Mouse (Mus musculus) limb, embryonic 15.5 days (tissue): ENCODE measurements around the gene 1700061G19Rik. TPM values are rescaled to one million over a fixed set of nuclear protein-coding genes. Genes with fewer than 3 reads are reported as not detected.

ENCODE experiments used
- ATAC-seq: fragments of 200-750 bp; cut with Nextera tagmentation; 2 replicates; pipeline ENCODE4 v1.8.0; 2017; ENCODE audit warnings: low read depth, moderate TSS enrichment; ENCODE audit not compliant: insufficient number of reproducible peaks, low FRiP score, low TSS enrichment
- H3K27ac ChIP-seq: fragments of 300-500 bp; sonication (generic); 2 replicates; pipeline ENCODE4 v1.5.1; 2015; ENCODE audit warnings: moderate library complexity, mild to moderate bottlenecking, inconsistent platforms
- H3K27me3 ChIP-seq: fragments of 300-500 bp; sonication (generic); 2 replicates; pipeline ENCODE4 v1.6.1; 2015; ENCODE audit warnings: inconsistent platforms
- H3K36me3 ChIP-seq: fragments of 300-500 bp; sonication (generic); 2 replicates; pipeline ENCODE4 v1.6.1; 2015; ENCODE audit warnings: inconsistent platforms
- H3K4me1 ChIP-seq: fragments of 300-500 bp; sonication (generic); 2 replicates; pipeline ENCODE4 v1.6.1; 2015; ENCODE audit warnings: inconsistent platforms
- H3K4me2 ChIP-seq: fragments of 300-500 bp; sonication (generic); 2 replicates; pipeline ENCODE4 v1.6.1; 2015; ENCODE audit warnings: mild to moderate bottlenecking, inconsistent platforms
- H3K4me3 ChIP-seq: fragments of 300-500 bp; sonication (generic); 2 replicates; pipeline ENCODE4 v1.5.1; 2015; ENCODE audit warnings: mild to moderate bottlenecking, inconsistent platforms
- H3K9ac ChIP-seq: fragments of 300-500 bp; sonication (generic); 2 replicates; pipeline ENCODE4 v1.6.1; 2015; ENCODE audit warnings: inconsistent platforms
- H3K9me3 ChIP-seq: fragments of 300-500 bp; sonication (generic); 2 replicates; pipeline ENCODE4 v1.6.1; 2016; ENCODE audit warnings: inconsistent platforms
- whole genome bisulfite sequencing: fragments of 180-500 bp; shearing (Covaris S2); methylation state at CpG from one replicate; pipeline ENCODE4 v1.1.7; 2015; 5-methylcytosine and 5-hydroxymethylcytosine counted together
- polyA plus RNA-seq: library from polyadenylated mRNA; unstranded; fragments of >200 nt; fragmentation: Nextera tagmentation; extraction: Ambion mirVana; gene quantifications from 2 replicates; pipeline ENCODE4 v1.2.1, GENCODE M21; 2015

The 1700061G19Rik gene
- polyA plus RNA-seq = 0.16 and 0.24 TPM in 2 replicates

DNA sequence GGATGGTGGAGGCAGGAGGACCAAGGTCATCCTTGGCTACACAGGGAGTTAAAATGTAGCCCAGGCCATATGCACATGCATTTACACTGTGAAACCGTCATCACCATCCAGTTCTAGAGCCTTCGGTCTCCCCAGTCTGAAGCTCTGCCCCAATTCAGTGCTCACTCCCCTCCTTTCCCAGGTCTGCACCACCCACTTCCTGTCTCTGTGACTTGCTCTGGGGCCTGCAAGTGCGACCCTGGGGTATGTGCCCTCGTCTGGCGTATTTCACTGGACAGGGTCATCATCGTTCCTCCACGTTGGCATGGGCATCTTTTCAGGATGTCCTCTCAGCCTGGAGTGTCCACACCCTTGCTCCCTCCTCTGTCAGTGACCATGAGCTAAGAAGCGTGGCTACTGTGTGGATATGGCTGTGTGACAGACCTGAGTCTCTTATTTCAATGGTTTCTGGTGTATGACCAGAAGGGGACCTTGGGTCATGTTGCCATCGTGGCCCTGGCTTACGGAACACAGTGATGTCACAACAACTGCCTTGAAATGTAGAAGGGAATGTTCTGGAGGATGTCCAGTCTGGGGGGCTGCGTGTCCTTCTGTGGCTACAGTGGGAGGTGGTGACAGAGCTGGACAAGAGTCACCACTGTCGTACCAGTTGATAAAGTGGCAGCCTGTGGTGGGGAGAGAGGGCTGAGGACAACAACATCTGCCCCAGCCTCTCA lies at the start of gene 1700061G19Rik:
TSS of gene 1700061G19Rik (plus strand) at position 542 of the 716 bp plus-strand sequence.
- H3K4me2 ChIP-seq = no peak within 1 kb of the TSS
- H3K9me3 ChIP-seq = no peaks in the 10 kb centered on the region
- ATAC-seq = no peak
- H3K4me3 ChIP-seq = no peak within 1 kb of the TSS
- no peak within 1 kb of the TSS for H3K9ac ChIP-seq
- no peaks in the 10 kb centered on the region for H3K27me3 ChIP-seq
- WGBS = 76% methylated on average over 12 of the region's 12 CpGs
- H3K4me1 ChIP-seq = no peaks in the 10 kb centered on the region
- no peak within 1 kb of the TSS for H3K27ac ChIP-seq
- no peaks in the 10 kb centered on the region for H3K36me3 ChIP-seq

DNA sequence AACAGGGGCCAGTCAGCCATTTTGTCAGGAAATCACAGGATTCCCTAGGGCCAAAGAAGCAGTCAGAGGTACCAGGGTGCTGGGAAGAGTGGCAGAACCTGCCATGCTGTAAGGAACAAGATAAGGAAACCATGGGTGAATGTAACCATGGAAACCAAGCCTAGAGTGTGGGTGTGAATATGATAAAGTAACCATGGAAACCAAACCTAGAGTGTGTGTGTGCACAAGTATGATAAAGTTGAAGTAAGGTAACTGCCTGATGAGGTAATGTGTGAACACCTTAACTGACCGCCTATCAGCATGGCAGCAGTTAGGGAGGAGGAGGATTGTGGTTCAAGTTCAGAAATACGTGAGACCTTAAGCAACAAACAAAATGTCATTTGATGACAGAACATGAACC lies 48.6 kb upstream of the 1700061G19Rik start:
- H3K9ac ChIP-seq = no peak overlapping the region
- no peak for ATAC-seq
- no peak overlapping the region for H3K27ac ChIP-seq
- peaks cover 18% of the 10 kb centered on the region for H3K27me3 ChIP-seq
- no peak overlapping the region for H3K4me3 ChIP-seq
- 88% methylated on average over 2 of the region's 2 CpGs for WGBS
- H3K4me1 ChIP-seq = peaks cover 14% of the 10 kb centered on the region
- no peak overlapping the region for H3K4me2 ChIP-seq
- H3K9me3 ChIP-seq = no peaks in the 10 kb centered on the region
- no peaks in the 10 kb centered on the region for H3K36me3 ChIP-seq

DNA sequence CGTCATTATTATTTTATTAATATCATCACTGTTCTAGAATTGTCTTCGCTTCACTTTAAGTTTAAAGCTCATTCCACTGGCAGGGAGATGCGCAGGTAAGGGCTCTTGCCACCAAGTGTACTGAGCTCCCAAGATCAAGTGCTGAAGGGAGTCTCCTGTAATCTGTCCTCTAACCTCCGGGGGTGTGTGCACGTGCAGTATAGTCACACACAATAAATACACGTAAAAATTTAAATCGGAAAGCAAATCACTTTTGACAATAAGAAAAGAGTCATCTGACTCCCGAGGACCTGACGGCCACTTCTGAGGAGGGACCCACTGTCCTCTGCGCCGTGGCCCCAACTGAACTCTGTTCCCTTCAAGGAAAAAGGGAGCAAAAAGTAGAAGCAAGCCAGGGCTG lies 46.1 kb upstream of the 1700061G19Rik start:
- no peak for ATAC-seq
- no peak overlapping the region for H3K27ac ChIP-seq
- H3K4me2 ChIP-seq = peak overlapping the region; percentile 88
- 34% methylated on average over 11 of the region's 11 CpGs for WGBS
- peaks cover 22% of the 10 kb centered on the region for H3K27me3 ChIP-seq
- H3K9ac ChIP-seq = peak overlapping the region; percentile 37; the same call in 1 of the 2 replicates
- no peaks in the 10 kb centered on the region for H3K36me3 ChIP-seq
- no peaks in the 10 kb centered on the region for H3K9me3 ChIP-seq
- H3K4me3 ChIP-seq = peak overlapping the region; percentile 67
- peaks cover 14% of the 10 kb centered on the region for H3K4me1 ChIP-seq

DNA sequence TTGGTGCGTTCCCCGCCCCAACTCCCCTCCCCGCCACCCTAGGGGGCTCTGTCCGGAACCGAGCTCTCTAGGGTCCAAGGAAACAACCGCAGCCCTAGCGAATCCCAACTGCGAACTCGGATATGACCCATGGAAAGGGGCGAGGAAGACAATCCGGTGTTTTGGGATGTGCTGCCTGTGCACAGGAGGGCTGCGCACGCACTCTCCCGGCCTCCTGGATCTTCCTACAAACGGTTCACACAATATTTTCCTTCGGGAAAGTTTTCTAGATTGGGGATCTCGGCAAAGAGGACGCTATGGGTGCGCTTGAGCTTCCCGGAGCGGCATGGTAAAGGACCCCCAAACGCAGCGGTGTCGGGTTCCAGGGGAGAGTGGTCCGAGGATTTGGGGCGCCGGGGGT lies 45.5 kb upstream of the 1700061G19Rik start:
- Histone ChIP-seq H3K27me3 (peaks cover 22% of the 10 kb centered on the region), H3K9me3 (no peaks in the 10 kb centered on the region), H3K4me2 (peak overlapping the region; percentile 88), H3K27ac (no peak overlapping the region), H3K4me1 (peaks cover 14% of the 10 kb centered on the region), H3K36me3 (no peaks in the 10 kb centered on the region), H3K9ac (peak overlapping the region; percentile 37), H3K4me3 (peak overlapping the region; percentile 67)
- no peak for ATAC-seq
- under 1% methylated on average over 27 of the region's 27 CpGs for WGBS

DNA sequence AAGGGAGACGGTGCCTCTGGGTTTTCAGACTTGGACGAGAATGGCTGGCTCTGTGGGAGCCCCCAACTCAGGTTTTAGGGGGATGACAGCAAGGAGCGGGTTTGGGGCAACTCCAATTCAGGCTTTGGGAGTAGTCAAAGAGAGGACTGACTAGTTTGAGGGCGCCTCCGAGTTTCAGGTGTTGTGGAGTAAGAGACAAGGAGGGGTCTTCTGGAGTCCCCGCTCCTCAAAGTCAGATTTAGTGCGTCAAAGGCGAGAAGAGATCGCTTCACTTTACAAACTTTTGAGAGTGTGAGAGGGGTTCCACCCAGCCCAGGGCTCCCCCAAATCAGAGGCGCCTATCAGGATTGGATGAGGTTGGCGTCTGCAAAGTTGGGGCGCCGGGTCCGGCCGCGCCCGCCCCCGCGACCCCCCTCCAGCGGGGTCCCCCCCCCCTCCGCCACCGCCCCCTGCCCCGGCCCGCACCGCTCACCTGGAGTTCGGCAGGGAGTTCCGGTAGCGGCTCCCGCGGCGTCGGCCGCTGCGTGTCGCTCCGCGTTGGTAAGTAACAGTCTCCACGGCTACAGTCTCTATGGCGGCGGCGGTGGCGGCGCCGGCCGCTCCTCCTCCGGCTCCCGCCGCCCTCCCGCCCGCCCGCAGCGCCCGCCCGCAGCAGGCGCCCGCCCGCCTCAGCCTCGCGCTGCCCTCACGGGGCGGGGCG lies 44.7 kb upstream of the 1700061G19Rik start, which contains the start of gene Rfx2:
TSS of gene Rfx2 (minus strand) at position 603 of the 700 bp plus-strand sequence.
- no peak; the same call in 1 of the 2 replicates for ATAC-seq
- peaks cover 14% of the 10 kb centered on the region for H3K4me1 ChIP-seq
- H3K9ac ChIP-seq = peak within 1 kb of the TSS; percentile 37
- H3K4me3 ChIP-seq = peak within 1 kb of the TSS; percentile 67
- WGBS = under 1% methylated on average over 45 of the region's 62 CpGs
- H3K27ac ChIP-seq = no peak within 1 kb of the TSS
- H3K4me2 ChIP-seq = peak within 1 kb of the TSS; percentile 88
- H3K36me3 ChIP-seq = no peaks in the 10 kb centered on the region
- H3K27me3 ChIP-seq = peaks cover 22% of the 10 kb centered on the region
- no peaks in the 10 kb centered on the region for H3K9me3 ChIP-seq

DNA sequence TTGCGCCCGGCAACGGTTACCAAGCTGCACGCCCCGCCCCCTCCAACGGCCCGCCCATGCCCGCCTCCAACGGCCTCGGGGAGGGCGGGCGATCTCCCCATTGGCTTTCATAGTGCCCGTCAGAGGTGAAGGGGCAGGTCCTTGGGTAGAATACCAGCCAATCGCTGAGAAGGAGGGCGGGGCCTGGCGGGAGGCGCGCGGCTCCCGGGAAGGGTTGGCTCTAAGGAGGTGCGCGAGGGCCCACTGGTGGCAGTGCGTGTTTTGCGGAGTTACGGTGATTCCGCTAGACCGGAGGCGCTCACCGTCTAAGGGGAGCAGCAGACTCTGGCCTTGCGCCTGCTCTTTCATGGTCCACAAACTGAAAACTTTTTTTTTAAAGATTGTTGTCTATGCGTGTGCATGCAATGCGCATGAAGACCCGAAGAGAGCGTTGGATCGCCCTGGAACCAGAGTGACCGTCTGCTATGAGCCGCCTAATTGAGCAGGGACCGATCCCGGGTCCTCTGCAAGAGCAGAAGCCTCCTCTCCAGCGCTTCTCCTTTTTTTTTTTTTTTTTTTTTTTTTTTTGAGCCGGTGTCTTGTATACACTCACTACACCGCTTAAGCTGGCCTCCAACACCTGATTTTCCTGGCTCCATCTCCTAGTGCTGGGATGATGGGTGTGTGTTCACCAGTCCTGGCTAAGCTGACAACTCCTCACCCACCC lies 44.0 kb upstream of the 1700061G19Rik start:
- Histone ChIP-seq H3K4me1 (peaks cover 14% of the 10 kb centered on the region), H3K4me2 (peak overlapping the region; percentile 88), H3K9ac (no peak overlapping the region; the same call in 1 of the 2 replicates), H3K27ac (no peak overlapping the region), H3K4me3 (peak overlapping the region; percentile 67), H3K36me3 (no peaks in the 10 kb centered on the region), H3K9me3 (no peaks in the 10 kb centered on the region), H3K27me3 (peaks cover 22% of the 10 kb centered on the region)
- WGBS = 2% methylated on average over 42 of the region's 42 CpGs
- ATAC-seq = peak; percentile 99

DNA sequence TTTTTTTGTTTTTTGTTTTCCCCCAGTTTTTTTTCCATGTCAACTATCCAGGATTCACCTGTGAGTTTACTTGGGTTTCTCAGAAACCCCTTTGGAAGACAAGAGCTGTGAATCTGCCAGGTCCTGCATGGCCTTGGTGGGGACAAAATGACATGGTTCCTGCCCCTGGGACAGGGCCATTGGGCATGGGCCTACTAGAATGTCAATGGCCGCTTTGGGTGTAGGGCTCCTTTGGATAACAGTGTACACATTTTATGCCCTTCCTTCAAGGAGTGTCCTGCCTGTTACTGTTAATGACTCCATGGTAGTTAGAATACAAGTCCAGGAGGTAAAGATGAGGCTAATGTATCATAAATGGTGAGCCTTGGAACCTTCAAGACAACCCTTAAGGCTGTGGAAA lies 42.4 kb upstream of the 1700061G19Rik start:
- WGBS = 84% methylated on average over 1 of the region's 1 CpGs
- Histone ChIP-seq H3K27me3 (peaks cover 21% of the 10 kb centered on the region), H3K4me3 (no peak overlapping the region), H3K9ac (no peak overlapping the region), H3K9me3 (no peaks in the 10 kb centered on the region), H3K4me2 (no peak overlapping the region), H3K27ac (no peak overlapping the region), H3K4me1 (peaks cover 14% of the 10 kb centered on the region), H3K36me3 (no peaks in the 10 kb centered on the region)
- ATAC-seq = no peak

DNA sequence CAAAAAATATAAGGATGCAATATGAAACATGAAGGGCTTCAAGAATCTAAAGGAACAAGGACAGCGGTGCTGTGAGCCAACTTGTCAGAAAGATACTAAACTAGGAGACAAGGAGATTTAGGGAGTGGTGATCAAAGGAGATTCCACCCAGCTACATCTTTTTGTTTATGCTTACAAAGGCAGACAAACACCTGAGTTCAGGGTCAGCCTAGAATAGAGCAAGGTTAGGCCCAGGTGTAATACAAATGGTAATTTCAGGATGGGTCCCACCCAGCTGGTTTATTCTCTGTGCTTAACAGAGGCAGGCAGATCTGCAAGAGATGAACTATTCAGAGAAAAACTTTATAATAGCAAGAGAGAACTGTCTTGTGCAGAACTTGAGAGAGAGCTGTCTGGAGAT lies 41.9 kb upstream of the 1700061G19Rik start:
- Histone ChIP-seq H3K4me3 (no peak overlapping the region), H3K4me2 (no peak overlapping the region), H3K9me3 (no peaks in the 10 kb centered on the region), H3K4me1 (peaks cover 14% of the 10 kb centered on the region), H3K27ac (no peak overlapping the region), H3K27me3 (peaks cover 23% of the 10 kb centered on the region), H3K9ac (no peak overlapping the region), H3K36me3 (no peaks in the 10 kb centered on the region)
- 83% methylated on average over 1 of the region's 1 CpGs for WGBS
- ATAC-seq = no peak

DNA sequence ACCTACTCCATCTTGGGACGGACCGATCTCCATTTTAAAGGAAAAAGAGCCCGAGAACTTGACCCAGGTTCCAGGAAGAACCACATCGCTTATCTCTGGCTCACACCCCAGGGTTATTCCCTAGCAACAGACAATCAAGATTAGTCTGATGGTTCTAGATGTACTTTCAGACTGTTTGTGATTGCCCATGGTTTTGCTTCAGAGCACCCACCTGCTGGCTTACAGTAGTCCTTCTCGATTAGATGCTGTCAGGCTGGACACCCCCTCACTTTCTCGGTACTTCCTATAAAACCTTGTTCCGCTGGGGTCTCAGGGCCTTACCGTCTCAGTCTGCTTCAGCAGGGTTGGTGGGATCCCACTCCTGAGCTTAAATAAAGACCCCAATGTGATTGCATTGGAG lies 38.9 kb upstream of the 1700061G19Rik start:
- H3K4me2 ChIP-seq = no peak overlapping the region
- no peak for ATAC-seq
- no peaks in the 10 kb centered on the region; the same call in 1 of the 2 replicates for H3K4me1 ChIP-seq
- no peak overlapping the region for H3K9ac ChIP-seq
- no peaks in the 10 kb centered on the region for H3K9me3 ChIP-seq
- no peak overlapping the region for H3K27ac ChIP-seq
- H3K36me3 ChIP-seq = no peaks in the 10 kb centered on the region
- 0 out of 2 replicates have a peak, but pooled peaks cover 11% of the 10 kb centered on the region for H3K27me3 ChIP-seq
- no peak overlapping the region for H3K4me3 ChIP-seq
- WGBS = 87% methylated on average over 8 of the region's 8 CpGs

DNA sequence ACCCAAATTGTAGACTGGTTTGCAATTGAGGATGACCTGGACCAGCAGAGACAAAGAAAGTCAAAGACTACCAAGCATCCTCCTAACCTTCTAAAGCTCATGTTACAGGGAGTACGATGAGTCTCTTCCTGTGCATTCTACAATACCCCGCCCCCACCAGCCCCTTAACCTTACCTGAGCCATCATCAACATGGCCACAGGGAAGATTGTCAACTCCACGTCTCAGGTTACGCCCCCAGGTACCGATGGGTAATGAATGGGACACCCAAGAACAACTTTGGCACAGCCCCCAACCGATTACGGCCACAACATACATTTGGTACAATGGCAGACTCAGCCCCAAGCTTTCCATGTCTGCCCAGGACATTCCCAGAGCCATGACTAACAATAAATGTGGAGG lies 34.8 kb upstream of the 1700061G19Rik start:
- Histone ChIP-seq H3K9ac (no peak overlapping the region), H3K27me3 (0 out of 2 replicates have a peak, but pooled peaks cover 7% of the 10 kb centered on the region), H3K4me1 (no peaks in the 10 kb centered on the region), H3K27ac (no peak overlapping the region), H3K9me3 (no peaks in the 10 kb centered on the region), H3K4me2 (no peak overlapping the region), H3K36me3 (no peaks in the 10 kb centered on the region), H3K4me3 (no peak overlapping the region)
- 79% methylated on average over 7 of the region's 7 CpGs for WGBS
- ATAC-seq = no peak

DNA sequence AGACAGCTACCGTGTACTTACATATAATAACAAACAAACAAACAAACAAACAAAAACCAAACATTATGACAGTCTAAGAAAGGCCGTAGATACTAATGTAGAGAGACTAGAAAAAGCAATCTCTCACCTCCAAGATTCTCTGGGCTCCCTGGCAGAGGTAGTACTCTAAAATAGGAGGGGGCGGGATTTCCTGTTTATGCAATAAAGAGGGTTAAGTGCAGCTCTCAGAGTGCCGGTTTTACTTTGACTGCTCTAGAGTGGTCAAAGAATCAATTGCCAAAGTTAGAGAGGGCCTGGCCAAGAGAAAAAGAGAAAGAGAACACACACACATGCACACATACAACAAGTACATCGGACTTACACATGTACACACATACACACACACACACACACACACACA lies 33.1 kb upstream of the 1700061G19Rik start:
- no peak overlapping the region for H3K27ac ChIP-seq
- no peaks in the 10 kb centered on the region for H3K36me3 ChIP-seq
- H3K9ac ChIP-seq = no peak overlapping the region
- H3K4me1 ChIP-seq = no peaks in the 10 kb centered on the region
- 71% methylated on average over 5 of the region's 5 CpGs for WGBS
- H3K4me2 ChIP-seq = no peak overlapping the region
- no peak overlapping the region for H3K4me3 ChIP-seq
- 0 out of 2 replicates have a peak, but pooled peaks cover 7% of the 10 kb centered on the region for H3K27me3 ChIP-seq
- ATAC-seq = no peak
- H3K9me3 ChIP-seq = no peaks in the 10 kb centered on the region
